Mouse (Mus musculus) urinary bladder, postnatal 10 days (tissue): Measurements from ENCODE around the gene Wdr46.
A peak's percentile ranks its signal among the peaks of the same experiment; 100 is the strongest.
"Not testable (repeated sequence)": the region's sequence is repeated elsewhere in the genome, so short reads cannot be mapped to it uniquely, and the experiment has no call there.

Experiments used
- DNase-seq: peaks from one replicate; pipeline ENCODE4 v3.0.0; 2022; ENCODE audit warnings: low spot score

Wdr46 gene

DNA sequence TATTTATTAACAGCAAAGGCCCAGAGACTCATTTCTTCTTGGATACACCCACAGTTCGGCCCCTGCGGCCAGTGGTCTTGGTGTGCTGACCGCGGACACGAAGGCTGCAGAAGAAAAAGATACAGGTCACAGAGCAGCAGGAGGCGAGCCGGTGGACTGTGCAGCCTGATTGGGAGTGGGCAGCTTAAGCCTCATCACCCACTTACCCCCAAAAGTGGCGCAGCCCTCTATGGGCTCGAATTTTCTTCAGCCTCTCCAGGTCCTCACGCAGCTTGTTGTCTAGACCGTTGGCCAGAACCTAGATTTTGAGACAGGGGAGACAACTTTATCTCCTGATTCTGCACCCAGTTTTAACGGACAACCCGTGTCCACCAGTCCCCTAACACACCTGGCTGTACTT, 11.6 kb downstream of the Wdr46 start:
- not testable (repeated sequence) for DNase-seq

- DNase-seq, result no peak
Measured at GRCm38 (mm10) chr17:33952879-33953278, 12.4 kb downstream of the Wdr46 start.

GRCm38 (mm10) chr17:33953310-33953709, 12.8 kb downstream of the Wdr46 start:
- no peak for DNase-seq

DNA sequence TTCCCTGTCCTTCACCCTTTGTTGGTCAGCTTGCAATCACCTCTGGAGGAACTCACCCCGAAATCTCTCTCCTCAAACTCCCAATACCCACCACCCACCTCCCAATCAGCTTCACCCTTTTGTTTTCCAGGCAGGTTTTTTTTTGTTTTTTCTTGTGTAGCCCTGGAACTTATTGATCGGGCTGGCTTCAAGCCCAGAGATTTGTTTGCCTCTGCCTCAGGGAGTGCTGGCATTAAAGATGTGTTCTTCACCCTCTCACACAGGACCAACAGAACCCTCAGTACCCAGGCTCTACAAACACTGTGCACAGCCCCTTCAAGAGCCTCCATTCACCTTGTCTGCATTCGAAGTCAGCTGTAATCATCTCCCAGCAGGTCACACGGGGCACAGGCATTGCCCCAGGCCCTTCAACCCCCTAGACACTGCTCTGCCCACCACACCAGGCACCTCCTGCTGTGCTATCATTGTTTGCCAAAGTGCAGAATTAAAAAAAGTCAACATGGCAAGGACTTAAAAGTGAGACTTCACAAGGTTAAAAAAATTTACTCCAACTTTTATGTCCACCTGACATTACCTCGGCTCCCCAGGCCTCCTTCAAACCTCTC, 13.6 kb downstream of the Wdr46 start:
- no peak for DNase-seq

GRCm38 (mm10) chr17:33954646-33955554, 14.4 kb downstream of the Wdr46 start:
- DNase-seq, result no peak

DNA sequence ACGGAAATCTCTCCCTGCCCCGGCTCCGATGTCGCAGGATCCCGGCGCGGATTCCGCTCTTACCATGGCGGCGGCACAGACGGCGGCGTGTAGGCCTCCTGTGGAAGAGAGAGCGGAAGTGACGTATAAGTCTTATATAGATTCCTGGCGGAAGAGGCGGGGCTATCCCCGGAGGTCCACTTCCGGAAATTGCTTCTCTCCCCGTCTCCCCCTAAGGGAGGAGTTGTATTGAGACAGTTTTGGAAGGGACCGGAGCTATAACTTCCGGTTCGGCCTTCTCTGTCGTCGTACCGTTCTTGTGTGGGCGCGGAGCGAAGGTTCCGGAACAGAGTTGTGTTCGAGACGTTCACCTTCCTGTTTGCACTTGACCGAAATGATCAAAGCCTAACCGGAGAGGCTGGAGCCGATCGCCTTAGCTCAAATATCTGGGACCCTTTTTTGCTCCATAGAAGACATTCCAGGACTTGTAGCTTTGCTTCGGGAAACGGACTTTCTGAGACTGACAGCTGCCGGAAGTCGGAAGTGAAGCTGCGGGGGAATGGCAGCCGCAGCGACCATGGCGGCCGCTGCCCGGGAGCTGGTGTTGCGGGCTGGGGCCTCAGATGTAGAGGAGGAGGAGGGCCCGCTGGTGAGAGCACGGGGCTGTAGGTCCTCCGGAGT, 15.2 kb downstream of the Wdr46 start, which contains the start of the genes Vps52 and Rps18:
Gene Vps52, plus strand, starts transcription at position 258 of the 660 bp plus-strand sequence.
Gene Rps18, minus strand, starts transcription at position 447 of the 660 bp plus-strand sequence.
- peak; percentile 65 for DNase-seq

- no peak for DNase-seq
Measured at GRCm38 (mm10) chr17:33956336-33956735, 15.9 kb downstream of the Wdr46 start.

- DNase-seq, result no peak
Measured at GRCm38 (mm10) chr17:33957493-33957892, 17.0 kb downstream of the Wdr46 start.

DNA sequence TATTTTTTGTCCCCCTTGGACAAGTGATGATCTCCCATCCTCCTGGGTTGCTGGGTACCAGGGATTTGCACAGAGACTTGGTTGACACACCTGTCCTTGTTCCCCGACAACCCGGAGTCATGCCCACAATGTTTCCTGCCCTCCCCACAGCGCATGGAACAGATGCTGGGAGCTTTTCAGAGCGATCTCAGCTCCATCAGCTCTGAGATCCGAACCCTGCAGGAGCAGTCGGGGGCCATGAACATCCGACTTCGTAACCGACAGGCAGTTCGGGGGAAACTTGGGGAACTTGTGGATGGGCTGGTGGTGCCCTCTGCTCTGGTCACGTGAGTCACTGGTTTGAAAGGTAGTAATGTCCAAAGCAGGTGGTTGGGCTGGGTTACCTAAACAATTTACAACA, 18.0 kb downstream of the Wdr46 start:
- DNase-seq, result no peak

- DNase-seq, result no peak
Measured at GRCm38 (mm10) chr17:33959135-33959534, 18.7 kb downstream of the Wdr46 start.

DNA sequence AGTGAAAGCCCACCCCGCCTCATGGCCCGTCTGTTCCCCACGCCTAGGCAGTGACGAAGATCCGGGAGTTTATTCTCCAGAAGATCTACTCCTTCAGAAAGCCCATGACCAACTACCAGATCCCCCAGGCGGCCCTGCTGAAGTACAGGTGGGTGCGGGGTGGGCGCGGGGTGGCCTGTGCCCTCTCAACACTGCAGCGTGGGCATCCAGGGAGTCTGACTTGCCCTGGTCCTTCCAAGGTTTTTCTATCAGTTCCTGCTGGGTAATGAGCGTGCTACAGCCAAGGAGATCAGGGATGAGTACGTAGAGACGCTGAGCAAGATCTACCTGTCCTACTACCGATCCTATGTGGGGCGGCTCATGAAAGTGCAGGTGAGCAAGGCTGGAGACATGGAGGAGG, 19.5 kb downstream of the Wdr46 start:
- DNase-seq, result no peak

DNA sequence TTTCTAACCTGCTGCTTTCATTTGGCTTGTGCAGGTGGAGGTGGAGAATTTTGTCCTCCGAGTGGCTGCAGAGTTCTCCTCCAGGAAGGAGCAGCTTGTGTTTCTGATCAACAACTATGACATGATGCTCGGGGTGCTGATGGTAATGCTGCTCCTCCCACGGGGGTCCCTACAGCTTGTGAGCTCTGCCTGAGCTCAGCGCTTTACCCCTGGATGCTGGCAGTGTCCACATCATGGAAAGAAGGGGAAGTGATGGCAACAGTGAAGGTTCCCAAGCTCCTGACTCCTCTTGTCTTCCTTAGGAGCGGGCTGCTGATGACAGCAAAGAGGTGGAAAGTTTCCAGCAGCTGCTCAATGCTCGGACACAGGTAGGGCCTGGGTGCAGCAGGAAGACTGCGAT, 22.4 kb downstream of the Wdr46 start:
- DNase-seq, result no peak

GRCm38 (mm10) chr17:33965082-33965845, 24.8 kb downstream of the Wdr46 start:
- DNase-seq, result no peak

GRCm38 (mm10) chr17:33965846-33966550, 25.5 kb downstream of the Wdr46 start:
- no peak for DNase-seq

DNA sequence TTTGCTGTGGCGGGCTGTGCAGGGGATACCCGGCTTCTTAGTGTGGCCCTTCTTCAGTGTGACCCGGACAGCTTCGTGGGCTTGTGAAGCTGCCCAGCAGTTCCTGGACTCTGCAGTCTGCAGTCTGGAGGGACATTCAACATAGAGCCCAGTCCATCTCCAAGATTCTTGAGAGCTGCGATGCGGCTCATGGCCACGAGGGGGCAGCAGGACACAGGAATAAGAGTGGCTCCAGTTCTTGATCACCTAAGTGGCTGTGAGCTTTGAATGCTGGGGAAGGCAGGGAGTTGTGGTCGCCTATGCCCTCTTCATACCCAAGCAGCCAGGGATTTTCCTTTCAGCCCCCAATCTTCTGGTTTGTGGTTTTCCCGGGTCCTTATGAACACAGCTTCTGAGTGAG, 28.0 kb downstream of the Wdr46 start:
- no peak for DNase-seq

- no peak for DNase-seq
Measured at GRCm38 (mm10) chr17:33968927-33969326, 28.5 kb downstream of the Wdr46 start.

GRCm38 (mm10) chr17:33969394-33969793, 28.9 kb downstream of the Wdr46 start:
- no peak for DNase-seq

GRCm38 (mm10) chr17:33972691-33973090, 32.2 kb downstream of the Wdr46 start:
- no peak for DNase-seq

GRCm38 (mm10) chr17:33973572-33973971, 33.1 kb downstream of the Wdr46 start:
- DNase-seq, result no peak

- DNase-seq, result no peak
Measured at GRCm38 (mm10) chr17:33977861-33978557, 37.5 kb downstream of the Wdr46 start.

DNA sequence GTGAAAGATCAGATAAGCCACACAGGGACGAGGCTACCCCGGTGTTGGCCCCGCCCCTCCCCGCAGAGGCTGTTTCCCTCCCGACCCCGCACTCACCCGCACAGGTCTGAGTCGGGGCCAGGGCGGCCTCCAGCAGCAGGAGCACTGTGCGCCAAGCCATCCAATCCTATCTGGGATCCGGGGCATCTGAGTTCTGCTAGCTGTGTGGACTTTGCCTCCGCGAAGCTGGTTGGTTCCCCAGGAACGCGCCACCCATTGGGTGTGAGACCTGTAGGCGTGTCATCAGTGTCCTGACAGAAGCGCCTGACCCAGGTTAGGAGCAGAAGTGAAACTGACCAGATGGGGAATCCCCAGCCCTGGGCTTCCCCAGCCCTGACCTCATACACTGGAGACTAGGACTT, 38.2 kb downstream of the Wdr46 start:
- no peak for DNase-seq
